Mouse (Mus musculus) embryo, embryonic 10 days (tissue): ENCODE measurements around the gene Trim52.
A peak's percentile ranks its signal among the peaks of the same experiment; 100 is the strongest.
"Not testable (repeated sequence)": the region's sequence is repeated elsewhere in the genome, so short reads cannot be mapped to it uniquely, and the experiment has no call there.

Experiments
- DNase-seq: peaks from one replicate; pipeline ENCODE4 v3.0.0-alpha.2; 2015; ENCODE audit warnings: low spot score

Trim52 gene

GRCm38 (mm10) chr14:106105980-106106379 lies at the start of gene Trim52:
Gene Trim52 (plus strand): TSS chr14:106106198.
- no peak for DNase-seq

- no peak for DNase-seq
These were observed 33.4 kb upstream of the Trim52 start for GRCm38 (mm10) chr14:106072608-106073007.

DNA sequence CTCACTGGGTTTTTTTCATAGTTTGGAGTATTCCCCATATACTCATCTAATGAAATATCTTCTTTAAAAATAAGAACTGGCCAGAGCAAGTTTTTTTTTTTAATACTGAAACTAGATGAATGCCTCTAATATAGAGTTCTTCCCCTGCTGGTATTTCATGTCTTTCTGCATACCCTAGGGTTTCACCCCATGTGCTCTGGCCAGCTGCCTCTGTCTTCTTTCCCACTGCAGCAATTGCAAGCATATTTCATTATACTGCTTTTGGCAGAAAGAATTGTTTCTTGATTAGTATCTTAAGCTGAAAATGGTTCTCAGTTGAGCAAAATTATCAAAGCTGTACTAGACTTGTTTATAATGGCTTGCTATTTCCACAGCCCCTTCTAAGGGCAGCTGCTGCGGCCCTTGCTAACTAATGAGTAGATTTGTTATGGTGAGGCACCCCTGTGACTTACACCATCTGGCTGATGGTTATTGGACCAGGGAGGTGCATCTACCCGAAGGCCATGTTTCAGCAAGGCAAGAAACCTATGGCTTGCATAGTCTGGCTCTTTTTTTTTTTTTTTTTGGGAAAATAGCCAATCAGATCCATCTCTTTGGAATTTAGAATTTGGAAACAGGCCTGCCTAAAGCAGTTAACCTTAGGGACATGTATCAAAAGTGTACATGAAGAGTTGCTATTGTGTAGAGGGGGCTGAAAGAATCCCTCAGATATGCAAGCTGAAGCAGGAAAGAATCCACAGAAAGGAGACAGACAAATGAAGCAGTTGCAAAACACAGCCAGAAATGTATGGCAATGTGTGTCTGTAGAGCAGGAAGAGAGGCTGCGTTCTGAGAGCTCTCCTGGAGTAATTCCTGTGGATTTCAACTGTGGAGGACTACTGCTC lies 30.6 kb upstream of the Trim52 start:
- peak; percentile 7 for DNase-seq

GRCm38 (mm10) chr14:106088480-106089037 lies 17.4 kb upstream of the Trim52 start:
- DNase-seq = no peak

- DNase-seq = no peak
These were observed 9.2 kb upstream of the Trim52 start for GRCm38 (mm10) chr14:106096816-106097215.

DNA sequence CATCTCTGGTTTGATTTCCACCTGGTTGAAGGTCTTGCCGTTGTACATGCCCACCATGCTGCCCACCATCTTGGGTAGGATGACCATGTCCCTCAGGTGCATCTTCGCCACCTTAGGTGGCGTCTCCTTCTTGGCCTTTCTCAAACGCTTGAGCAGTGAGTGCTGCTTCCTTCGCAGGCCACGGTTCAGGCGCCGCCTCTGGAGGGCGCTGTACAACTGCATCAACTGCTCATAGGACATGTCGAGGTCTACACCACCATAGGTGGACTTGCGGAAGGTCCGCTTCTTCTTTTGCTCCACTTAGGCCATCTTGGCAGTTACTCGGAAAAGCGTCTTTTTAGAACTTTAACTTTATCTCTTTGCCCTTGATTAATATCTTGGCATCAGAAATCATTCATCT lies 5.1 kb upstream of the Trim52 start:
- no peak for DNase-seq

GRCm38 (mm10) chr14:106106425-106106824 lies 427 bp downstream of the Trim52 start:
- DNase-seq = no peak

DNA sequence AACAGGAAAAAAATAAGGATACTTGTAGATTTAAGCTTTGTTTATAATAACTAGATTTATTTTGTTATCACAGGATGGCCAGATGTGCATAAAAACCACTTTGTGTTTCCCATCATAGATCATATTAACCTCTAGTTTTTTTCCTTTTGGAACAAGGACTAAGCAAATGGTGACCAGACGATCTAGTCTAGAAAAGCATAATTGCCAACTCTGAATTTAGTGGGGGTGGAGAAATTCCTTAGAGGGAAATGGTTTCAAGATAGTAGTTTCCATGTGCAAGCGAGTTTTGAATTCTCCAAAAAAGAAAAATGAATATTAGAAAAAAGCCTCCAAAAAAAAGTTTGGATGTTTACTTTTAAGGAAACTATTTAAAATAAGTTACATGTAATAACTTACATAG lies 13.4 kb downstream of the Trim52 start:
- no peak for DNase-seq

GRCm38 (mm10) chr14:106136272-106136671 lies 30.3 kb downstream of the Trim52 start:
- no peak for DNase-seq

DNA sequence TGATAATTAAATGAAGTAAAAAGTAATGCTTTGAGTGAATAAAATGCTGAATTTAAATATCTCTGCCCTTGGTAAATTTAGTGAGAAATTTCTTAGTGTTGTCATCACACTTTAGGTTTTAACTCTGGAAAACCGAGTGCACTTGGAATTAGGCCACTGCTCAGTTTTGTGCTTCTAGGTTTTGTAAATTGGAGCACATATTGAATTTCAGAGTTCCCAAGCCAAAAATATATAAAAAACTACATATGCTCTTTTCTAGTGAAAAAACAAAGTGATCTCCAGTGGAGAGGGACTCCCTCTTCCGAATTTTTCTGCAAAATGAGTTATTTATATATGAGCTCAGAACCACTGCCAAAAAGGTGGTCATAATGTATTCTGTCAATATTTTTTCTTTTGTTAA lies 45.2 kb downstream of the Trim52 start:
- DNase-seq = no peak

DNA sequence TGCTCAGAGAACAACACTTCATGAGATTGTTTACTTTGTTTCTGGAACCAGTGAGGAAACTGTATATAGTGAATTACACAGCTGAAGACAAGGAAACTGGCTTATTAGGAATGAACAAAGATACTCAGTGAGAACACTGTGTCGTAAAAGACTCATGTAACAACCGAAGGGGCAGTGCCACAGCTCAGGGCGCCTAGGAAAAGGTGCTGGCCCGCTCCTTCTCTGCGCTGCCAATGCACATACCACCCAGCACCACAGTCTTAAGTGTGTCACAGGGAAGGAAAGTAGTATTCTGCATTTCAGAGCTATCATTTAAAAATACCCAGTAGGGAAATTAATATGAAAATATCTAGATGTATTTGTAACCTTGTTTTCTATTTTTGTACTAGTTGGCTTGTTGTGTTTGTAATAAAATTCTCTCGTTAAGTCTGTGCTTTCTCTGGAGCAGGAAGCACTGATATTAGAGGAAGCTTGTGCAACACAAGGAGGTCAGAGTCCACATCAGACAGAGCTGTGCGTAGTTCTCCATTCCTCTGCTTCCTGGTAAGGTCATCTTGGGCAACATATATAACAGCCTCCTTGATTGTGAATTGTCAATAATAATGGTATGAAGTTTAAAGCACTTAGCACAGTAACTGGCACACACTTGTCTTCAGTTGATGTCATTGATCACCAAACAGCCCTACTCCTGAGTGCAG lies 49.0 kb downstream of the Trim52 start:
- DNase-seq = no peak

GRCm38 (mm10) chr14:106156533-106156932 lies 50.5 kb downstream of the Trim52 start:
- no peak for DNase-seq

DNA sequence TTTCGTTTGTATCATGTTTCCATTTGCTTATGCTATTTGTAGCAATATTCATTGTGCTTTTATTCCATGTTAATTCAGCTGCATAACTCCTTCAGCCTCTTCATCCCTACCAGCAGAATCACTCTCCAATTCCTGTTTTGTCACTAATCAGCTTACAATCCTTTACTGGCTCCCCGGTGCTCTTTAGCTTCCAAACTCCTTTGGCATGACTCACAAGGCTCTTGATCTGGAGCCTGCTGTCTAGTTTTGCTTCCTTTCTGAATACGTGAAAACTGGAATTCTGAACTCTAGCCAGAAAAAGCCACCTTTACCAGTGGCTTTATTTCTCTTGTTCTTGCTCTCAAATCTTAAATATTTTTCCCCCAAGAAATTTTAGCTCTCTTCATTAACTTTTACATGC lies 56.3 kb downstream of the Trim52 start:
- DNase-seq = no peak

DNA sequence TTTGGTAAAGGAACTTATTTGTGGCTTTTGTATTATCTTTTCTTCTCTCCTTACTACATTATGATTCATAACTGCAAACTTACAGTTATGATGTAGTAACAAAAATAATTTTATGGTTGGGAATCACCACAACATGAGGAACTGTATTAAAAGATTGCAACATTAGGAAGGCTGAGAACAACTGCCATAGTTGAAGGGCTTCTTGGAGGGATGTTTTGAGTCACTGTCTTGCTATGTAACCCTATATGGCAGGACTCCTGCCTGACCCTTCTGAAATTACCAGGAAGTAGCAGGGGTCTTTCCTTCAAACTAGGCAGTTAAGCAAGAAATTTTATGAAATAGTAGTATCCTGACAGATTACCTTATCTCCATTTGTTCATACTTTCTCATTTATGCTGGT lies 57.2 kb downstream of the Trim52 start:
- DNase-seq = no peak

DNA sequence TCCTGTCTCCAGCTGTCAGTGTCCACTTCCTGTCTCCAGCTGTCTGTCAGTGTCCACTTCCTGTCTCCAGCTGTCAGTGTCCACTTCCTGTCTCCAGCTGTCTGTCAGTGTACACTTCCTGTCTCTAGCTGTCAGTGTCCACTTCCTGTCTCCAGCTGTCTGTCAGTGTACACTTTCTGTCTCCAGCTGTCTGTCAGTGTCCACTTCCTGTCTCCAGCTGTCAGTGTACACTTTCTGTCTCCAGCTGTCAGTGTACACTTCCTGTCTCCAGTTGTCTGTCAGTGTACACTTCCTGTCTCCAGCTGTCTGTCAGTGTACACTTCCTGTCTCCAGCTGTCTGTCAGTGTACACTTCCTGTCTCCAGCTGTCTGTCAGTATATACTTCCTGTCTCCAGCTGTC lies 57.9 kb downstream of the Trim52 start:
- not testable (repeated sequence) for DNase-seq

DNA sequence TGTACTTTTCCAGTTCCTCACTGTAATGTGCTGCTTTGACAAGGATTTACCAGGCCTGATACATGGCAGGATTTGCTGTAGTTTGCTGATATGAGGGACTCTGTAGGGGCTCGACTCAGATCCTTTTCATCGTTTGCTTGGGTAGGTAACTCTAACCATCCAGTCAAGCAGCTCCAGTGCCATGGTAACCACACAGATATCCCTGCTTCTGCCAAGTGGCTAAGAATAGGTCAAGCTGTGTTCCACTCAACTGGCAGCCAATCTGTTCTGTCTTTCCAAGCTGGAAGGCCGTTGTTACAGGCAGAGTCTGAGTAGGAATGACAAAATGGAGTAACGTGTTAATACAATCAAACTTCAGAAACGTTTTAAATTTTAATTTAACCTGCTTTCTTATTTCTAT lies 70.9 kb downstream of the Trim52 start:
- DNase-seq = peak; percentile 21

DNA sequence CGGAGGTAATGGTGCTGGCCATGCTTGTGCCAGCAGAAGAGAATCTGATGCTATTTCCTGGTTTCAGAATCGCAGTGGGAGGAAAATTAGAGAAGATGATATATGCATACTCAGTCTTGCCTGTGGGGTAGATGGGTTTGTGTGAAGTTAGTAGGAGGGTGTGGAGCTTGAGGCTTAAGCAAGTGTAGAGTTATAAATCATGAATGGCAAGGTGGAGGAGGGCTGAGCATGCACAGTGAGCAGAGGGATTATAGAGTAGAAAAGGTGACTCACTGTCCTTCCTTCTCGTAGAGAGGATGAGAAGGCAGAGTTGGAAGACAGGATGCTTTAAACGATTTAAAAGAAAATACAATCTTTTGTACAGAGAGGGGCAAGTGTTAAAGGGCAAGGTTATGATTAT lies 72.2 kb downstream of the Trim52 start:
- DNase-seq = no peak

DNA sequence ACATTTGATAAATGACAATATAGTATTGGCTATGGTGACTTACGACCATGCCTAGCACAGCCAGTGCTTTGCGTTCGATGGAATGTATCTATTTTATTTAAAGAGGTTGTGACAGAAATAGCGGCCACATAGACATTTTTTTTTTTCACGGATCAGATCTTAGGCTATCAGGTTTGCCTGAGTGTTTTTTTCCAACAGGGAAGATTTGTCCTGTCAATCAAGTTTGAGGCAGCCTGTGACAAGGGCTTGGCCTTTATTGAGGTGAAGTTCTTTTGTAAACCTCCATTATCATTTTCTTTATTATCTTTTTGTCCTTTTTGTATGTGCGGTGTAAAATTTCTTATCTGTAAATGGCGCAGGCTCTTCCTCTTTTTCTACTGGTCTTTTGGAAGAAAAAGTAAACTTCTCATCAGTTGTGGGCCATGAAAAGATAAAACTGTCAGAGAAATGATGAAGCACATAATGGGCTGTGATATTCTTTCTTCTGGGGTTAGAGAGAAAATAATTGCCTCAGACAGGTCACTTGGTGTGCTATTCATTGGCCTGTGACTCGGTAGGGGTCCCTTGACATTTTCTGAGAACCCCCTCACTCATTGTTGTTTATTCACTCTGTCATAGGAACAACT lies 73.2 kb downstream of the Trim52 start:
- no peak for DNase-seq

GRCm38 (mm10) chr14:106179728-106180125 lies 73.7 kb downstream of the Trim52 start:
- no peak for DNase-seq

- no peak for DNase-seq
These were observed 74.6 kb downstream of the Trim52 start for GRCm38 (mm10) chr14:106180616-106181015.

DNA sequence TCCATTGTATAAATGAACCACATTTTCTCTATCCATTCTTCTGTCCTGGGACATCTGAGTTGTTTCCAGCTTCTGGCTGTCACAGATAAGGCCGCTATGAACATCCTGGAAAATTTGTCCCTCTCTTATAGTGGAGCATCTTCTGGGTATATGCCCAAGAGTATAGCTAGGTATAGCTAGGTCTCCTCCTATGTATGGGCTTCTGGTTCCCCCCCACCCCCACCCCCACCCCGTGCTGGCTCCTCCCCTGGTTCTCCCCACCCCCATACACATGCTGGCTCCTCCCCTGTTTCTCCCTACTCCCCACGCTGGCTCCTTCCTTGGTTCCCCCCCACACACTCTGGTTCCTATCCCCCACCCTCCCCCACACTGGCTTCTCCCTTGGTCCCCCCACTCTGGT lies 78.0 kb downstream of the Trim52 start:
- no peak for DNase-seq
